Mouse (Mus musculus): ENCODE measurements around the gene Herc4. TPM values are rescaled to one million over a fixed set of nuclear protein-coding genes. Genes with fewer than 3 reads are reported as not detected.

Herc4 gene
- polyA plus RNA-seq, 1 experiment from 2014 or later = 23.9 TPM

GRCm38 (mm10) chr10:63234133-63234532 is 9.5 kb upstream of the Herc4 start:
- Histone ChIP-seq H3K4me2 (no peak overlapping the region), H3K27ac (no peak overlapping the region), H3K4me3 (replicated peaks) (no peak overlapping the region), H3K9me3 (replicated peaks) (0 out of 2 replicates have a peak, but pooled peaks cover 4% of the 10 kb centered on the region), H3K27me3 (no peaks in the 10 kb centered on the region), H3K36me3 (no peaks in the 10 kb centered on the region), H3K9ac (no peak overlapping the region), H3K4me1 (replicated peaks) (peaks cover 4% of the 10 kb centered on the region; the same call in 1 of the 2 replicates)
- ATAC-seq (ENCODE audit: low read depth) (no peak), DNase-seq (no peak)
- 69% methylated on average over 5 of the region's 5 CpGs for WGBS (ENCODE audit: insufficient replicate concordance)

DNA sequence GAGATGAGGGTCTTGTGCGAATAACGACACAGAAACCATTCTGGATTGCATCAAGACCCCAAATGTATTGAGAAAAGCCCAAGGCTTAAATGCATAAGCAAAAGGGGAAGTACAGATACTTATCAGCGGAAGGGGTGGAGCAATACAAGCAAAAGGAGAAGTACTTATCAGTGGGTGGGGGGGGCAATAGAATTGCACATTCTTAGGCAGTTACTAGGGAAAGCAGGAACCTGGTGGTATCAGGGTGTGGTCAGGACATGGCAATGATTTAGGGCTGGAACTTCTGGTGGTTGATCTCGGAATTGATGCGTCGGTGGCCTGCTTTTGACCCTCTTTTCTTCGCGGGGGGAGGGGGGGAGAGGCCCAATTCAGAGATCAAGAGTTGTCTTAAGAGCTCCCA is 7.7 kb upstream of the Herc4 start:
- no peaks in the 10 kb centered on the region for H3K27me3 ChIP-seq
- H3K36me3 ChIP-seq = no peaks in the 10 kb centered on the region
- 0 out of 2 replicates have a peak, but pooled peaks cover 4% of the 10 kb centered on the region for H3K9me3 ChIP-seq (replicated peaks)
- no peak overlapping the region for H3K4me3 ChIP-seq (replicated peaks)
- no peak overlapping the region for H3K4me2 ChIP-seq
- DNase-seq = no peak
- H3K9ac ChIP-seq = no peak overlapping the region
- no peak overlapping the region for H3K27ac ChIP-seq
- 61% methylated on average over 8 of the region's 8 CpGs for WGBS (ENCODE audit: insufficient replicate concordance)
- no peak for ATAC-seq (ENCODE audit: low read depth)
- peaks cover 4% of the 10 kb centered on the region; the same call in 1 of the 2 replicates for H3K4me1 ChIP-seq (replicated peaks)

- 0 out of 2 replicates have a peak, but pooled peaks cover 4% of the 10 kb centered on the region for H3K9me3 ChIP-seq (replicated peaks)
- H3K36me3 ChIP-seq = no peaks in the 10 kb centered on the region
- DNase-seq = no peak
- H3K4me2 ChIP-seq = no peak overlapping the region
- H3K27me3 ChIP-seq = no peaks in the 10 kb centered on the region
- H3K4me1 ChIP-seq (replicated peaks) = peaks cover 4% of the 10 kb centered on the region; the same call in 1 of the 2 replicates
- no peak overlapping the region for H3K9ac ChIP-seq
- 76% methylated on average over 6 of the region's 6 CpGs for WGBS (ENCODE audit: insufficient replicate concordance)
- no peak for ATAC-seq (ENCODE audit: low read depth)
- no peak overlapping the region for H3K27ac ChIP-seq
- H3K4me3 ChIP-seq (replicated peaks) = no peak overlapping the region
Measured at GRCm38 (mm10) chr10:63236663-63237062, 6.9 kb upstream of the Herc4 start.

- Histone ChIP-seq H3K9me3 (replicated peaks) (0 out of 2 replicates have a peak, but pooled peaks cover 4% of the 10 kb centered on the region), H3K4me1 (replicated peaks) (peaks cover 5% of the 10 kb centered on the region), H3K4me3 (replicated peaks) (no peak overlapping the region), H3K9ac (no peak overlapping the region), H3K36me3 (no peaks in the 10 kb centered on the region), H3K27me3 (no peaks in the 10 kb centered on the region), H3K4me2 (no peak overlapping the region), H3K27ac (no peak overlapping the region)
- WGBS (ENCODE audit: insufficient replicate concordance) = 76% methylated on average over 2 of the region's 2 CpGs
- ATAC-seq (ENCODE audit: low read depth) (no peak), DNase-seq (no peak)
Measured at GRCm38 (mm10) chr10:63237206-63237605, 6.4 kb upstream of the Herc4 start.

DNA sequence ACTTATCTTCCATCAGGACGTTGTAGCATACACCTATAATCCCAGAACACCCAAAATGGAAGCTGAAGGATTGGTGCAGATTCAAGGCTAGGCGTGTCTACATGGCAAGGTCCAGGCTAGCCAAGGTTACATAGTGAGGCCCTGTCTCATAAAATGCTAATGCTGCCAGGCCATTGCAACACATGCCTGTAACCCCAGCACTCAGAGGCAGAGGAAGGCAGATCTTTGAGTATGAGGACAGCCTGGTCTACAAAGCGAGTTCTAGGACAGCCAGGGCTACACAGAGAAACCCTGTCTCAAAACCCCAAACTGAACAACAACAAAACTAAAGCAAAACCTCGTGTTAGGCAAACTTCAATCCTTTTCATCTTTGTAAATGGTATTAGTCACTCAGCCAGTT is 5.5 kb upstream of the Herc4 start:
- H3K36me3 ChIP-seq = no peaks in the 10 kb centered on the region
- ATAC-seq (ENCODE audit: low read depth) (no peak), DNase-seq (no peak)
- H3K4me2 ChIP-seq = no peak overlapping the region
- H3K9me3 ChIP-seq (replicated peaks) = 0 out of 2 replicates have a peak, but pooled peaks cover 4% of the 10 kb centered on the region
- H3K27me3 ChIP-seq = no peaks in the 10 kb centered on the region
- H3K4me1 ChIP-seq (replicated peaks) = peaks cover 14% of the 10 kb centered on the region
- H3K4me3 ChIP-seq (replicated peaks) = no peak overlapping the region
- WGBS (ENCODE audit: insufficient replicate concordance) = 60% methylated on average over 4 of the region's 4 CpGs
- H3K9ac ChIP-seq = no peak overlapping the region
- no peak overlapping the region for H3K27ac ChIP-seq

DNA sequence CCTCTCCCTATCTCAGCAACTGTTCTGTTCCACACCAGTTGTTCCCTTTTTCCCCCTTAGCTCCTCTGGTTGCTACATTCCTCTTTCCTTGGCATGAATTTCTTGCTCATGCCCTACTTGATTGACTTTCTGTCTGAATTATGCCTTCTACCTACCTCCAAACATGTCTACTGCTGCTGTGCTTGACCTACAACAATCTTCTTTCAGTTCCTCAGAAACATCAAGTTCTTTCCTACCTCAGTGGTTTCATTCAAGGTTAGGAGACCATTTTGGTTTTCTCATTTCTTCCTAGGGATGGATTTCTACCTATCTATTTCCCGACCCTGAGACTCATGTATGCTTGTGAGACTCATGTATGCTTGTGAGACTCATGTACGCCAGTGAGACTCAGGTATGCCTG is 3.8 kb upstream of the Herc4 start:
- WGBS (ENCODE audit: insufficient replicate concordance) = 60% methylated on average over 2 of the region's 2 CpGs
- H3K27me3 ChIP-seq = no peaks in the 10 kb centered on the region
- H3K27ac ChIP-seq = no peak overlapping the region
- peaks cover 16% of the 10 kb centered on the region for H3K4me1 ChIP-seq (replicated peaks)
- no peaks in the 10 kb centered on the region for H3K36me3 ChIP-seq
- DNase-seq (no peak), ATAC-seq (ENCODE audit: low read depth) (no peak)
- H3K9ac ChIP-seq = no peak overlapping the region
- H3K4me3 ChIP-seq (replicated peaks) = no peak overlapping the region
- 0 out of 2 replicates have a peak, but pooled peaks cover 2% of the 10 kb centered on the region for H3K9me3 ChIP-seq (replicated peaks)
- no peak overlapping the region for H3K4me2 ChIP-seq

GRCm38 (mm10) chr10:63240868-63241271 is 2.7 kb upstream of the Herc4 start:
- 65% methylated on average over 2 of the region's 2 CpGs for WGBS (ENCODE audit: insufficient replicate concordance)
- DNase-seq (no peak), ATAC-seq (ENCODE audit: low read depth) (no peak)
- Histone ChIP-seq H3K9ac (no peak overlapping the region), H3K27me3 (no peaks in the 10 kb centered on the region), H3K4me2 (no peak overlapping the region), H3K36me3 (peaks cover 4% of the 10 kb centered on the region), H3K4me3 (replicated peaks) (no peak overlapping the region), H3K9me3 (replicated peaks) (no peaks in the 10 kb centered on the region), H3K27ac (no peak overlapping the region), H3K4me1 (replicated peaks) (peaks cover 24% of the 10 kb centered on the region)

- Histone ChIP-seq H3K27ac (peak overlapping the region; percentile 41), H3K36me3 (peaks cover 14% of the 10 kb centered on the region), H3K9me3 (replicated peaks) (no peaks in the 10 kb centered on the region), H3K4me2 (peak overlapping the region; percentile 76), H3K9ac (peak overlapping the region; percentile 70), H3K4me3 (replicated peaks) (peak overlapping the region; percentile 100), H3K4me1 (replicated peaks) (peaks cover 32% of the 10 kb centered on the region), H3K27me3 (no peaks in the 10 kb centered on the region)
- WGBS (ENCODE audit: insufficient replicate concordance) = 18% methylated on average over 12 of the region's 12 CpGs
- ATAC-seq (ENCODE audit: low read depth) (no peak), DNase-seq (no peak)
Measured at GRCm38 (mm10) chr10:63242798-63243435, 693 bp upstream of the Herc4 start.

GRCm38 (mm10) chr10:63244055-63244671 is 553 bp downstream of the Herc4 start:
- peak overlapping the region; percentile 73 for H3K4me2 ChIP-seq
- H3K4me1 ChIP-seq (replicated peaks) = peaks cover 34% of the 10 kb centered on the region
- H3K9ac ChIP-seq = peak overlapping the region; percentile 100
- DNase-seq (no peak), ATAC-seq (ENCODE audit: low read depth) (peak; percentile 62)
- H3K4me3 ChIP-seq (replicated peaks) = peak overlapping the region; percentile 100
- H3K27me3 ChIP-seq = no peaks in the 10 kb centered on the region
- under 1% methylated on average over 40 of the region's 41 CpGs for WGBS (ENCODE audit: insufficient replicate concordance)
- peak overlapping the region; percentile 99 for H3K27ac ChIP-seq
- no peaks in the 10 kb centered on the region for H3K9me3 ChIP-seq (replicated peaks)
- H3K36me3 ChIP-seq = peaks cover 16% of the 10 kb centered on the region

DNA sequence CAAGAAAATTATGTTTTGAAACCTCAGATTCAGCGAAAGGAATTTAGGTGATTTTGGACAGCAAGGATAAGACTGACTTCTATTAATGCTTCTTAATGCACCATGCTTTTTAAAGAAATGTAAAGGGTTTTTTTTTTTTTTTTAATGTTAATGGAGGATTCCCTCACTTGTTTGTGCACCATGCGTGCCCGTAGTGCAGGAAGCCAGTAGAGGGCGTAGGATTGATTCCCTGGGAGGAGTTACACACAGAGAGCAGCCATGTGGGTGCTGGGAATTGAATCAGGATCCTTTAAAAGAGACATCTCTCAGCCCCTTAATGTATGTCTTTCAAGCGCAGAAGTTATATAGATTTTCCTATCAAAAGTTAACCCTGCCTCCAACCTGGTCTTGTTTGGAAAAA is 1.1 kb downstream of the Herc4 start:
- WGBS (ENCODE audit: insufficient replicate concordance) = 14% methylated on average over 5 of the region's 5 CpGs
- H3K9ac ChIP-seq = peak overlapping the region; percentile 100
- H3K4me1 ChIP-seq (replicated peaks) = peaks cover 34% of the 10 kb centered on the region
- H3K4me3 ChIP-seq (replicated peaks) = peak overlapping the region; percentile 100
- ATAC-seq (ENCODE audit: low read depth) (no peak), DNase-seq (peak; percentile 39)
- peaks cover 18% of the 10 kb centered on the region for H3K36me3 ChIP-seq
- peak overlapping the region; percentile 99 for H3K27ac ChIP-seq
- H3K27me3 ChIP-seq = no peaks in the 10 kb centered on the region
- peak overlapping the region; percentile 73 for H3K4me2 ChIP-seq
- H3K9me3 ChIP-seq (replicated peaks) = no peaks in the 10 kb centered on the region

GRCm38 (mm10) chr10:63245846-63246245 is 2.2 kb downstream of the Herc4 start:
- peak overlapping the region; percentile 32 for H3K4me3 ChIP-seq (replicated peaks)
- H3K27me3 ChIP-seq = no peaks in the 10 kb centered on the region
- H3K27ac ChIP-seq = 0 out of 2 replicates have a peak overlapping the region, but pooled peaks have one; percentile 30
- H3K36me3 ChIP-seq = peaks cover 29% of the 10 kb centered on the region
- WGBS (ENCODE audit: insufficient replicate concordance) = 84% methylated on average over 3 of the region's 3 CpGs
- no peaks in the 10 kb centered on the region for H3K9me3 ChIP-seq (replicated peaks)
- no peak for DNase-seq
- peak overlapping the region; percentile 35 for H3K4me2 ChIP-seq
- peak overlapping the region; percentile 4; the same call in 1 of the 2 replicates for H3K9ac ChIP-seq
- ATAC-seq (ENCODE audit: low read depth) = no peak
- peaks cover 34% of the 10 kb centered on the region for H3K4me1 ChIP-seq (replicated peaks)

Measured in liver, embryonic 13.5 days (tissue).